Mouse (Mus musculus): Measurements from ENCODE around the gene Vmn1r57. TPM values are rescaled to one million over a fixed set of nuclear protein-coding genes. Genes with fewer than 3 reads are reported as not detected.

The Vmn1r57 gene
- polyA plus RNA-seq (2012; rRNA removed; ENCODE audit: low replicate concordance): not detected in 2 replicates

DNA sequence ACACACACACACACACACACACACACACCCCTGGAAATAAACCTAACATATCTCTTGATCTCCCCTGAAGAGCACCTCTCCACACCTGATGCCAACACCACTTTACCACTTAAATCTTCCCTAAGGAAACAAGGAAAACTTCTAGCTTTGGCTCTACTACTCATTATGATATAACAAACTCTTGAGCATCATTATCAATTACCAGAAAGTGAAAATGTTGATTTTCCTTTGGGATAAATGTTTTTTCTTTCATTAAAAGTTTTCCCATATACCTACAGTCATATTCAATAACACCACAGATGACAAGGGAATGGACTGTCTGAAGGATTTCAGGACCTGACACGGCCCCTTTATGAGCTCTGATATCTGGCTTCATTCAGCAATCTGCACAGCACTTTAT, at the start of gene Vmn1r57:
Gene Vmn1r57 (plus strand): TSS at position 301 of the 400 bp plus-strand sequence.

DNA sequence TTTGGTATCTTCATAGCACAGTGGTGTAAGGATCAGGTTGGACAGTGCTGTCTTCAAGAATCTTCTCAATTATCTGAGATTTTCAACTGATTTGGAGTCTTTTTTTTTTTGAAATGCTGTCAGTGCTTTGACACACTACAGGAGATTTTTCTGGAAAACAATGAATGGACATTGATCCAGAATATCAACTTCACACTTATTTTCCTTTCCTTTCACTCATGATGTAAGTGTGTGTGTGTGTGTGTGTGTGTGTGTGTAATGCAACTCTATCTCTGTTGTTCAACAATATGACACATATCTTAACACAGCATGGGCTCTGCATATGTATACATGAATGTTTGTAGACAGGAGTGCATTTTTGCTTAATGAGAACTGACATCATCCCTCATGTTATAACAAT, 21.6 kb upstream of the Vmn1r57 start, which contains the start of gene Vmn1r56:
Gene Vmn1r56 (minus strand): TSS at position 101 of the 400 bp plus-strand sequence.

Other genes starting within 250 kb of the Vmn1r57 start
- 0.08 and 0.10 TPM in 2 replicates for gene Sbk3, start 247.3 kb upstream of the Vmn1r57 start, polyA plus RNA-seq (2012; rRNA removed; ENCODE audit: low replicate concordance)
- 42.5 and 74.3 TPM in 2 replicates for gene Zfp579, start 222.3 kb upstream of the Vmn1r57 start, polyA plus RNA-seq (2012; rRNA removed; ENCODE audit: low replicate concordance)
- gene Zfp524, start 204.1 kb upstream of the Vmn1r57 start, polyA plus RNA-seq (2012; rRNA removed; ENCODE audit: low replicate concordance): 34.8 and 37.7 TPM in 2 replicates
- 22.7 and 39.7 TPM in 2 replicates for gene Fiz1, start 203.8 kb upstream of the Vmn1r57 start, polyA plus RNA-seq (2012; rRNA removed; ENCODE audit: low replicate concordance)
- 0.26 TPM in 1 of 2 replicates, not detected in the other for gene Gm44973, start 203.0 kb upstream of the Vmn1r57 start, polyA plus RNA-seq (2012; rRNA removed; ENCODE audit: low replicate concordance)
- 24.3 and 43.2 TPM in 2 replicates for gene Zfp865, start 198.1 kb upstream of the Vmn1r57 start, polyA plus RNA-seq (2012; rRNA removed; ENCODE audit: low replicate concordance)
- gene Ccdc106, start 197.9 kb upstream of the Vmn1r57 start, polyA plus RNA-seq (2012; rRNA removed; ENCODE audit: low replicate concordance): 0.63 and 20.2 TPM in 2 replicates
- not detected in 2 replicates for gene 4632433K11Rik, start 184.4 kb upstream of the Vmn1r57 start, polyA plus RNA-seq (2012; rRNA removed; ENCODE audit: low replicate concordance)
- gene Zfp784, start 180.0 kb upstream of the Vmn1r57 start, polyA plus RNA-seq (2012; rRNA removed; ENCODE audit: low replicate concordance): 5.2 and 5.6 TPM in 2 replicates
- gene Zfp580, start 167.0 kb upstream of the Vmn1r57 start, polyA plus RNA-seq (2012; rRNA removed; ENCODE audit: low replicate concordance): 15.4 and 30.5 TPM in 2 replicates
- gene U2af2, start 156.3 kb upstream of the Vmn1r57 start, polyA plus RNA-seq (2012; rRNA removed; ENCODE audit: low replicate concordance): 143 and 241 TPM in 2 replicates
- gene Epn1, start 138.3 kb upstream of the Vmn1r57 start, polyA plus RNA-seq (2012; rRNA removed; ENCODE audit: low replicate concordance): 151 and 159 TPM in 2 replicates
- gene Rfpl4, start 101.5 kb upstream of the Vmn1r57 start, polyA plus RNA-seq (2012; rRNA removed; ENCODE audit: low replicate concordance): not detected in 2 replicates
- gene Rasl2-9, start 92.5 kb upstream of the Vmn1r57 start, polyA plus RNA-seq (2012; rRNA removed; ENCODE audit: low replicate concordance): 0.57 and 2.0 TPM in 2 replicates
- not detected in 2 replicates for gene Vmn1r55, start 68.8 kb upstream of the Vmn1r57 start, polyA plus RNA-seq (2012; rRNA removed; ENCODE audit: low replicate concordance)
- gene Vmn1r56, start 21.7 kb upstream of the Vmn1r57 start, polyA plus RNA-seq (2012; rRNA removed; ENCODE audit: low replicate concordance): not detected in 2 replicates
- not detected in 2 replicates for gene Gm5065, start 132.0 kb downstream of the Vmn1r57 start, polyA plus RNA-seq (2012; rRNA removed; ENCODE audit: low replicate concordance)
- gene Nlrp2, start 132.5 kb downstream of the Vmn1r57 start, polyA plus RNA-seq (2012; rRNA removed; ENCODE audit: low replicate concordance): not detected in 2 replicates
- not detected in 2 replicates for gene Vmn1r58, start 194.9 kb downstream of the Vmn1r57 start, polyA plus RNA-seq (2012; rRNA removed; ENCODE audit: low replicate concordance)
- not detected in 2 replicates for gene Vmn1r59, start 238.3 kb downstream of the Vmn1r57 start, polyA plus RNA-seq (2012; rRNA removed; ENCODE audit: low replicate concordance)

All from subcutaneous adipose tissue, adult 2 months (tissue).